Mouse (Mus musculus): ENCODE data around the gene Pgbd5. TPM values are rescaled to one million over a fixed set of nuclear protein-coding genes. Genes with fewer than 3 reads are reported as not detected.

Gene Pgbd5
- polyA plus RNA-seq, 1 experiment from 2014 or later = 0.16 TPM

Other genes with a start within 250 kb of the Pgbd5 start
- gene Galnt2, start 208.3 kb downstream of the Pgbd5 start, polyA plus RNA-seq (2015; fragmentation: Nextera tagmentation; extraction: Ambion mirVana) = 20.5 and 26.0 TPM in 2 replicates
- 19.1 and 22.1 TPM in 2 replicates for gene Cog2, start 81.1 kb upstream of the Pgbd5 start, polyA plus RNA-seq (2015; fragmentation: Nextera tagmentation; extraction: Ambion mirVana)
- gene Agt, start 130.0 kb upstream of the Pgbd5 start, polyA plus RNA-seq (2015; fragmentation: Nextera tagmentation; extraction: Ambion mirVana) = 50.2 and 54.9 TPM in 2 replicates
- gene Capn9, start 136.5 kb upstream of the Pgbd5 start, polyA plus RNA-seq (2015; fragmentation: Nextera tagmentation; extraction: Ambion mirVana) = 0.22 TPM in 1 of 2 replicates, not detected in the other
- 4.6 and 5.8 TPM in 2 replicates for gene 2310022B05Rik, start 223.7 kb upstream of the Pgbd5 start, polyA plus RNA-seq (2015; fragmentation: Nextera tagmentation; extraction: Ambion mirVana)

Measured in liver, embryonic 13.5 days (tissue).